24 mouse cellular contexts compared by ENCODE assay signal in genomic region chr3:145103321-145103720, GRCm38 (mm10). TPM values are rescaled to one million over a fixed set of nuclear protein-coding genes. Genes with fewer than 3 reads are reported as not detected.
A peak's percentile ranks its signal among the peaks of the same experiment; 100 is the strongest.
DNase-seq lines count a peak whose midpoint lies in the region; ATAC-seq lines count a peak whose summit lies in the region.
"Had no signal": no experiment of that assay in that cellular context is flagged by ENCODE, and none has a peak within 500 bp of the region (broad histone marks: within the 10 kb centered on the region; RNA-seq: fewer than 3 reads in every experiment).

No protein-coding gene starts in this region.

- peaks cover 21% of the 10 kb centered on the region; the same call in 1 of the 2 replicates for H3K4me1 ChIP-seq in brown adipose tissue, adult 24 weeks (ENCODE audit: control insufficient read depth, insufficient read depth, insufficient read length, low read length)
- H3K4me1 ChIP-seq: embryonic facial prominence, embryonic 12.5 days; embryonic facial prominence, embryonic 15.5 days; forebrain, embryonic 12.5 days; forebrain, embryonic 15.5 days; hindbrain, embryonic 10.5 days; hindbrain, embryonic 13.5 days; intestine, embryonic 15.5 days had no signal

- no peak overlapping the region; the same call in 1 of the 2 replicates for H3K4me3 ChIP-seq in brown adipose tissue, adult 24 weeks (ENCODE audit: insufficient read depth, low read depth, low read length)
- H3K4me3 ChIP-seq: embryonic facial prominence, embryonic 12.5 days; embryonic facial prominence, embryonic 15.5 days; erythroblast, embryonic 14.5 days; forebrain, embryonic 12.5 days; forebrain, embryonic 15.5 days; hindbrain, embryonic 10.5 days; hindbrain, embryonic 13.5 days; intestine, embryonic 15.5 days had no signal

- peak overlapping the region; percentile 98 for H3K27ac ChIP-seq in brown adipose tissue, adult 24 weeks (replicated peaks; ENCODE audit: low read depth, low read length)
- H3K27ac ChIP-seq: embryonic facial prominence, embryonic 12.5 days; embryonic facial prominence, embryonic 15.5 days; forebrain, embryonic 12.5 days; forebrain, embryonic 15.5 days; hindbrain, embryonic 10.5 days; hindbrain, embryonic 13.5 days; intestine, embryonic 15.5 days had no signal

- ATAC-seq in monocyte, adult 5-6 weeks (replicated peaks; ENCODE audit: insufficient number of reproducible peaks, low FRiP score, low TSS enrichment, poor library complexity, severe bottlenecking) = no peak
- ATAC-seq: forebrain, embryonic 15.5 days; hindbrain, embryonic 16.5 days; intestine, embryonic 15.5 days had no signal

- peak; percentile 4 for DNase-seq in gastrocnemius, postnatal 25 days
- DNase-seq in gastrocnemius, postnatal 4 days (ENCODE audit: low spot score in 2 of 2) = no peak
- peak; percentile 85 for DNase-seq in Muller cell, postnatal 12 days (ENCODE audit: inconsistent ontology term)
- no peak for DNase-seq in heart, postnatal 4 days
- DNase-seq: adrenal gland, adult 2 months; adrenal gland, postnatal 14 days; cerebellum, adult 11-12 months; cerebellum, adult 8-10 months; cerebellum, postnatal 14 days; gastrocnemius, postnatal 36 days; kidney, adult 11 months had no signal

RNA-seq across cellular contexts. Expression of gene Clca2, which starts 4.1 kb away (rescaled TPM):
- total RNA-seq in gastrocnemius, postnatal 25 days (2021) = under 1 TPM; 0.08 to 0.24 TPM
- under 1 TPM; 0.75 to 0.81 TPM for total RNA-seq in gastrocnemius, postnatal 4 days (2021)
- not detected in 2 replicates for polyA plus RNA-seq in brown adipose tissue, adult 24 weeks (2012; ENCODE audit: insufficient read depth, insufficient read length, missing spikeins)
- total RNA-seq in heart, postnatal 4 days (2021) = under 1 TPM in 1 of 2 experiments, not detected in 1; 0.48 TPM
- not detected in 3 replicates for total RNA-seq in monocyte, adult 5-6 weeks (2017)
- total RNA-seq: adrenal gland, adult 2 months; common myeloid progenitor, adult 5-6 weeks; ES-E14 had no signal
- polyA plus RNA-seq: erythroblast, embryonic 14.5 days; hindbrain, embryonic 16.5 days had no signal

RNA-seq across cellular contexts. Expression of gene Odf2l, which starts 15.1 kb away (rescaled TPM):
- 1 to 10 TPM; 7.7 TPM for total RNA-seq in gastrocnemius, postnatal 25 days (2021)
- total RNA-seq in gastrocnemius, postnatal 4 days (2021) = 10 to 100 TPM; 11.3 to 17.6 TPM
- polyA plus RNA-seq in brown adipose tissue, adult 24 weeks (2012; ENCODE audit: insufficient read depth, insufficient read length, missing spikeins) = 15.0 and 15.7 TPM in 2 replicates
- 10 to 100 TPM; 13.8 to 18.9 TPM for total RNA-seq in heart, postnatal 4 days (2021)
- total RNA-seq in monocyte, adult 5-6 weeks (2017) = 21.2 to 34.9 TPM (median 28.3 TPM) in 3 replicates

Comparison
In these comparisons a context has a peak if more than half of its experiments do, and no peak if none do; other contexts are left out.
1. DNase-seq: peak in gastrocnemius, postnatal 25 days (single experiment) and Muller cell, postnatal 12 days (single experiment); none in gastrocnemius, postnatal 4 days (0 of 2) and heart, postnatal 4 days (single experiment).